Mouse (Mus musculus): Measurements from ENCODE around the gene Snf8. TPM values are rescaled to one million over a fixed set of nuclear protein-coding genes. Genes with fewer than 3 reads are reported as not detected.

Snf8 gene
- total and polyA plus RNA-seq, 2 experiments from 2014 or later = 23.2 to 114 TPM

DNA sequence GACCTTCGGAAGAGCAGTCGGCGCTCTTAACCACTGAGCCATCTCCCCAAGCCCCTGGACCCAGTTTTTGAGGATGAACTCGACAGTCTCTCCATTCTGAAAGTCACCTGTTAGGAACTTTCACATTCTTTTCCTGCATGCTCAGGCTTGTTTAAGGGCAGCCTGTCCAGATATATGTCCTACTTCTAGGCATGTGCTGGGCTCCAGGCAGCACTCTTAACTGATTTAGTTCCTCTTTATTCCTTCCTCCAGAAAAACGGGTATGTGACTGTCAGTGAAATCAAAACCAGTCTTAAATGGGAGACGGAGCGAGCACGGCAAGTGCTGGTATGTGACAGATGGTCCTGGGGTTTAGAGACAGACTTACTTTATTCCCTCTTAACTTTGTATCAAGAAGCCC lies 11.3 kb downstream of the Snf8 start:
- WGBS = 85% methylated on average over 8 of the region's 8 CpGs
- H3K9ac ChIP-seq (replicated peaks; ENCODE audit: low read length, poor library complexity, severe bottlenecking) = no peak overlapping the region
- no peak for DNase-seq (ENCODE audit: low spot score)
- ATAC-seq (ENCODE audit: low FRiP score) = no peak
- H3K4me2 ChIP-seq (ENCODE audit: low read depth, low read length, poor library complexity, severe bottlenecking) = no peak overlapping the region
- H3K9me3 ChIP-seq (ENCODE audit: low read length) = no peaks in the 10 kb centered on the region
- no peak overlapping the region for H3K27ac ChIP-seq (ENCODE audit: low read depth, low read length)
- TF ChIP-seq CTCF (IDR thresholded peaks at IDR 0.05) = no peak
- no peak overlapping the region for H3K4me3 ChIP-seq (ENCODE audit: low read depth, low read length)
- no peaks in the 10 kb centered on the region for H3K27me3 ChIP-seq (ENCODE audit: insufficient read depth, low read length)
- H3K4me1 ChIP-seq (ENCODE audit: insufficient read depth, low read length) = no peaks in the 10 kb centered on the region
- H3K36me3 ChIP-seq (ENCODE audit: insufficient read depth, low read length) = peaks cover 49% of the 10 kb centered on the region

DNA sequence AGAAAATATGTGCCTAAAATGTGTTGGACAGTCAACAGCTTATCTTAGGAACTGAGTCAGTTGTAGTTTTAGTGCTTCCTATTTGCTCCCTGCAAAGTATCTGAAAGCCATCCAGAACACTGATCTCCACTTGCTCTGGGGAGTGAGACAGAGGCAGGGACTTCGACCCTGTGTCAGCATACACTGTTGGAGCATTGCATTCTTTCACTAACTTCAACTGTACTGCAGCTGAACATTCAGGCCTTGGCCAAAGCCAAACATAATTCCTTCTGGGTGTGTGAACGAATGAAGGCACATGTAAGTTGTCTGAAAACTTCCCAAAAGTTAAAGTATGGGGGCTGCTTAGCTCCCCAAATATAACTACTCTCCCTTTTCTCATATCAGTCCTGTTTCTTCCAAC lies 12.1 kb downstream of the Snf8 start:
- no peak for DNase-seq (ENCODE audit: low spot score)
- Histone ChIP-seq H3K4me1 (ENCODE audit: insufficient read depth, low read length) (no peaks in the 10 kb centered on the region), H3K36me3 (ENCODE audit: insufficient read depth, low read length) (peaks cover 55% of the 10 kb centered on the region), H3K27ac (ENCODE audit: low read depth, low read length) (no peak overlapping the region), H3K9me3 (ENCODE audit: low read length) (no peaks in the 10 kb centered on the region), H3K4me3 (ENCODE audit: low read depth, low read length) (no peak overlapping the region), H3K27me3 (ENCODE audit: insufficient read depth, low read length) (no peaks in the 10 kb centered on the region), H3K4me2 (ENCODE audit: low read depth, low read length, poor library complexity, severe bottlenecking) (no peak overlapping the region), H3K9ac (replicated peaks; ENCODE audit: low read length, poor library complexity, severe bottlenecking) (no peak overlapping the region)
- no peak for TF ChIP-seq CTCF (IDR thresholded peaks at IDR 0.05)
- ATAC-seq (ENCODE audit: low FRiP score) = no peak
- 89% methylated on average over 2 of the region's 2 CpGs for WGBS

DNA sequence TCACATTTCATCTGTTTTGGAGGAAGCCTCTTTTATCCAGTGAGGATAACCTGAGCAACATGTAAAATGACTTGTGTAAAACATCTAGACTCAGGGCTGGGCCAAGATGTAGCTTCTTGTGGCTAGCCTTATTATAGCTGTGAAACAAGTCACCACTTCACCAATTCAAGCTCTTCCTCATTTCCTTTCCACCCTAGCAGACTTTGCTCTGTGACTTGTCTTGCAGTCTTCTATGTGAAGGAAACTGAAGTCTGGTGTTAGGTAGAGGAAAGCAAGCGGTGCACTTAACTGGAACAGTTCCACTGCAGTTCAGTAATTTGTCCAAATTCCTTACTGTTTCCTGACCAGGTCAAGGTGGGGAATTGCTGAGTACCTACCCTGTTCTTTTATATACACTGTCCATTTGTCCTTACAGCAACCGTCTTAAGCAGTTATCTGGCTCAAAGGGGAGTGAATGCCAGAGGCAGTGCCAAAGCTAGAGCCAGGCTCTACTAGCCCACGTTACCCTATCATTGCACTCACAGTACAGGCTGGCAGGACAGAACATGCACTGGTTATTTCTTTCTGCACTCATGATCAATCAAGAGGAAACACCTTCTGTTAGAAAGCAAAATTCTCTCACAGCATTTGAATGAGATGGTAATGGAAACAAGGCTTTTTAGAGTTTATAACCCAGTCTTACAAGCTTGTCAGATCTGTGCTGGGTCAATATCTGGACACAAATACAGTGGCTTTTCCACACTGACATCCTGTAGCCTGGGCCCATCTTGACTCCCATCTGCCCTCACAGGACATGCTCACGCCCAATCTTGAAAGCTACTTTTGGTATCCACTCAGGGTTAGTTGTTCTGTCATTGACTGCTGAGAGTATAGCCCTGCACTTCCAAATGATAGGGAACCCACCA lies 13.0 kb downstream of the Snf8 start:
- Histone ChIP-seq H3K4me3 (ENCODE audit: low read depth, low read length) (no peak overlapping the region), H3K9me3 (ENCODE audit: low read length) (no peaks in the 10 kb centered on the region), H3K4me1 (ENCODE audit: insufficient read depth, low read length) (no peaks in the 10 kb centered on the region), H3K27ac (ENCODE audit: low read depth, low read length) (no peak overlapping the region), H3K4me2 (ENCODE audit: low read depth, low read length, poor library complexity, severe bottlenecking) (no peak overlapping the region), H3K27me3 (ENCODE audit: insufficient read depth, low read length) (no peaks in the 10 kb centered on the region), H3K9ac (replicated peaks; ENCODE audit: low read length, poor library complexity, severe bottlenecking) (no peak overlapping the region), H3K36me3 (ENCODE audit: insufficient read depth, low read length) (peaks cover 59% of the 10 kb centered on the region)
- WGBS = 89% methylated on average over 4 of the region's 4 CpGs
- ATAC-seq (ENCODE audit: low FRiP score) = no peak
- no peak for DNase-seq (ENCODE audit: low spot score)
- no peak for TF ChIP-seq CTCF (IDR thresholded peaks at IDR 0.05)

DNA sequence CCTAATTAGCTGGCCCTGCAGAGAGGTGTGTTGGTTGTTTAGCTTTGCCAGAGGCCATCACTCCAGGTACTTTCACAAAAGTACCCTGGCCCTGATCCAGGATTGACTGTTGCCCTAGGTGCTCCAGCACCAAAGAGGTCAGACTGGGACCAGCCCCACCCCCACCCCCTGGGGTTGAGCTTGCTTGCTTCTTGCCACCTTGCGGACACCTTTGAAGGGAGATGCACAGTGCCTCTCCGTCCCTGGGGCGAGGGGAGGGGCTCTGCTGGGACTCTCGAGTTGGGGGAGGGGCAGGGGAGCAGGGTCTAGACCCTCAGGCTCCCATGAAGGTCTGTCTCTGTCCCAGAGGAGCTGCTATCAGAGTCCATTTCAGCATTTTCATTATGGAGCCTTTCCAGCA lies 15.3 kb downstream of the Snf8 start:
- WGBS = 78% methylated on average over 4 of the region's 4 CpGs
- DNase-seq (ENCODE audit: low spot score) = no peak
- H3K4me3 ChIP-seq (ENCODE audit: low read depth, low read length) = no peak overlapping the region

DNA sequence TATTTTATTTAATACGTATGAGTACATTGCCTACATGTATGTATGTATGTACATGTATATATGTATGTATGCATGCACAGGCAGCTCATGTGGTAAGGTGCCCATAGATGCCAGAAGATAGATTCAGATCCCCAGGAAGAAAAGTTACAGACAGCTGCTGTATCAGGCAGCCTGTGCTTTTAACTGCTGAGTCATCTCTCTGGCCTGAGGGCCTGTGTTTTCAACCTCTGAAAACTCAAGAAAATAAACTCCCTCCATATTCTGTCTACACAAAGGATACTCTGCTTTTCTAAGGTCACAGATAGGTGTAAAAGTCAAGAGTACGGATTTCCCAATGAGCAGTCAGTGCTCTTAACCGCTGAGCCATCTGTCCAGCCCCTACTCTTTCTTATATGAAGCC lies 16.2 kb downstream of the Snf8 start:
- no peak for ATAC-seq (ENCODE audit: low FRiP score)
- no peak for TF ChIP-seq CTCF (IDR thresholded peaks at IDR 0.05)
- no peak for DNase-seq (ENCODE audit: low spot score)
- Histone ChIP-seq H3K9me3 (ENCODE audit: low read length) (no peaks in the 10 kb centered on the region), H3K27ac (ENCODE audit: low read depth, low read length) (no peak overlapping the region), H3K27me3 (ENCODE audit: insufficient read depth, low read length) (no peaks in the 10 kb centered on the region), H3K9ac (replicated peaks; ENCODE audit: low read length, poor library complexity, severe bottlenecking) (no peak overlapping the region), H3K4me2 (ENCODE audit: low read depth, low read length, poor library complexity, severe bottlenecking) (no peak overlapping the region), H3K4me1 (ENCODE audit: insufficient read depth, low read length) (no peaks in the 10 kb centered on the region), H3K4me3 (ENCODE audit: low read depth, low read length) (no peak overlapping the region), H3K36me3 (ENCODE audit: insufficient read depth, low read length) (peaks cover 57% of the 10 kb centered on the region)
- 97% methylated on average over 3 of the region's 3 CpGs for WGBS

More for the DNA sequence above, 15.3 kb downstream of the Snf8 start:
- Histone ChIP-seq H3K36me3 (ENCODE audit: insufficient read depth, low read length) (peaks cover 58% of the 10 kb centered on the region), H3K27me3 (ENCODE audit: insufficient read depth, low read length) (no peaks in the 10 kb centered on the region), H3K4me1 (ENCODE audit: insufficient read depth, low read length) (no peaks in the 10 kb centered on the region), H3K27ac (ENCODE audit: low read depth, low read length) (no peak overlapping the region), H3K9me3 (ENCODE audit: low read length) (no peaks in the 10 kb centered on the region), H3K4me2 (ENCODE audit: low read depth, low read length, poor library complexity, severe bottlenecking) (no peak overlapping the region), H3K9ac (replicated peaks; ENCODE audit: low read length, poor library complexity, severe bottlenecking) (no peak overlapping the region)
- no peak for ATAC-seq (ENCODE audit: low FRiP score)
- no peak for TF ChIP-seq CTCF (IDR thresholded peaks at IDR 0.05)

DNA sequence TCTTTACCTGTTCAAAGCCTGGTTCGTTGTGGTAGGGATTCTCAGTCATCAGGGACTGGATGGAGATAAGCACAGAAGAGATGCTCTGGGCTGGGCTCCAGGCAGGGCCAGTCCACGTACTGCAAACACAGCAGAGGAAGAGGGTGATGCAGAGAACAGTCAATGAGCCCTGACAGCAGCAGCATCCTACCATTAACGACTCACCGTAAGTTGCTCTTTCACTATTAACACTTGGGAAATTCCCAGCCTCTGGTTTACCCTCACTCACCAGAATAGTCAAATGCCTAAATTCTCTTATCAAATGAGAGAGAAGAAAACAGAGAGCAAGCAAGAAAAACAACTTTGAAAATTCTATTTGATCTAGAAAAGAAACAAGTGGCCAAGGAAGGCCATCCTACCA lies 23.6 kb downstream of the Snf8 start:
- 91% methylated on average over 4 of the region's 4 CpGs for WGBS
- Histone ChIP-seq H3K27me3 (ENCODE audit: insufficient read depth, low read length) (no peaks in the 10 kb centered on the region), H3K4me1 (ENCODE audit: insufficient read depth, low read length) (peaks cover 4% of the 10 kb centered on the region; the same call in 1 of the 2 replicates), H3K4me3 (ENCODE audit: low read depth, low read length) (no peak overlapping the region), H3K9me3 (ENCODE audit: low read length) (no peaks in the 10 kb centered on the region), H3K36me3 (ENCODE audit: insufficient read depth, low read length) (peaks cover 37% of the 10 kb centered on the region), H3K27ac (ENCODE audit: low read depth, low read length) (no peak overlapping the region), H3K4me2 (ENCODE audit: low read depth, low read length, poor library complexity, severe bottlenecking) (no peak overlapping the region), H3K9ac (replicated peaks; ENCODE audit: low read length, poor library complexity, severe bottlenecking) (no peak overlapping the region)
- no peak for ATAC-seq (ENCODE audit: low FRiP score)
- TF ChIP-seq CTCF (IDR thresholded peaks at IDR 0.05) = no peak
- DNase-seq (ENCODE audit: low spot score) = no peak
